Mouse (Mus musculus) cerebellum, postnatal 10 days (tissue): ENCODE measurements around the gene Laptm5.

ENCODE experiments used
- DNase-seq, 2 experiments: peaks; one replicate each; pipeline ENCODE4 v3.0.0; 2021; ENCODE audit warnings: mixed read lengths in 2 of 2

Laptm5 gene

DNA sequence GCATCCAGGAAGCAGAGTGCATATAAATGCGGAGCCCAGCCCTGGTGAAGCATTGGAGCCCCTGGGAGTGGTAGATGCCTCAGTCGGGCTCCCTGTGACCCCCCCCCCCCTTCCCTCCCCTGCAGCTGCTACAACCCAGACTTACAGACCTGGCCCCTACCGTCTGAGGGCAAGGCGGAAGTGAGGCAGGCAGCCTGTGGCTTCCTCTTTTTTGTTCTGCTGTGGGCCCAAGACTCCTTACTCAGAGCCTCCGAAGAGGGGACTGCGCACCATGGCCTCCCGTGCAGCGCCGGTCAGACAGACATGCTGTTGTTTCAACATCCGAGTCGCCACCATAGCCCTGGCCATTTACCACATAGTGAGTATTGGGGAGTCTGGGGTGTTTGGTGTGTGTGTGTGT lies at the start of gene Laptm5:
TSS of gene Laptm5 (plus strand) at position 49 of the 400 bp plus-strand sequence.
- DNase-seq: no peak

DNA sequence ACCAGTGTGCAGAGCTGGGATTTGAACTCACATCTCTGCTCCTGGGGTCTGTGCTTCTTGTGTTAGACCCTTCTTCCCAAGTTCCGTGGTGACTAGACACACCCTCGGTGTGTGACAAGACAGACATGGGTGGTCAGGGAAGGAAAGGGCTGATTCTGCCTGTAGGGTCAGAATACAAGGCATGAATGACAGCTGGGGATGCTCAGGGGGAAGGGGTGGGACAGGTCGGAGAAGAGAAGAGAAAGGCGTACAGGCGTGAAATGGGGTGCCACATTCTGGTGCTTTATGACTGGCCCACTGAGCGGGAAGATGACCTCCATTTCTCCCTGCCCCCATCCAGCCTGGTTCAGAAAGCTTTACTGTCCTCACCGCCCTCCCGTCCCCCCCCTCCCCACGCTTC lies 47.5 kb upstream of the Laptm5 start:
- DNase-seq: peak in 1 of 2 experiments; percentile 52

DNA sequence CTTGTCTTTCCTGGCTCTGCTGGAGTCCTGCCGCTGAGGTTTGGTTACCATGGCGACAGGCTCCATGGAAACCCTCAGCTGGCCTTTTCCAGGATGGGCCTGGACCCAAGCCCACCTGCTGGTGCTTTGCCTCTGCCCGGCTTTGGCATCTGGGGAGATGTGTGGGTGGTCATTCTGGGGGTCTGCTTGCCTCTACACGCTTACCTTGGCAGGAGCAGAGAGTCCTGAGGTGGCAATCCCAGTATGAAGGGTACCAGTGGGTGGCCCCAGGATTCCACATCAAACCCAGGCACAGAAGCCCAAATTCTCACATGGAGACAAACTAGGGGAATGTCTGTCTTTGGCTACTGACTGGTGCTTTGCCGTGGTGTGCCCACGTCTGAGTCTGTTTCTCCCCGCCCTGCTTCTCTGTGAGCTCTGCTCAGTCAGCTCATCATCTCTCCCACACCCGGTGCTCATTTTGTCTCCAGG lies 47.0 kb upstream of the Laptm5 start:
- peak; percentile 92 to 94 for DNase-seq

DNA sequence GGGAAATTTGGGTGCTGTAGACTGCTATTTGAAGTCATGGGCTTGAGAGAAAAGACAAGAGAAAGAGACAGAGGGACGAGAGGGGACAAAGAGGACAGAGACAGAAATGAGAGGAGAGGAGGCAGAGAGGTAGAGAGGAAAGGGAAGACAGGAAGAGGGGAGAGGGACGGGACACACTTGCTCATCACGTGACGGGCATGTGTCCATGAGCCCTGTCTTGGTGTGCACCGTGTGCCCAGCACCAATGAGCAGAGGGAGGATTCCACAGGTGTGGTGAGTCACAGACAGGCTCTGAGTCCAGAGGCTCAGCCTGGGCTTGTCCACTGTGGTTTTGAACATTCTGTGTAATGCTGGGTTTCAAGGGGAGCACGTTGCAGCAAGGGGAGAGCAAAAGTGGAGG lies 45.0 kb upstream of the Laptm5 start:
- DNase-seq: no peak

DNA sequence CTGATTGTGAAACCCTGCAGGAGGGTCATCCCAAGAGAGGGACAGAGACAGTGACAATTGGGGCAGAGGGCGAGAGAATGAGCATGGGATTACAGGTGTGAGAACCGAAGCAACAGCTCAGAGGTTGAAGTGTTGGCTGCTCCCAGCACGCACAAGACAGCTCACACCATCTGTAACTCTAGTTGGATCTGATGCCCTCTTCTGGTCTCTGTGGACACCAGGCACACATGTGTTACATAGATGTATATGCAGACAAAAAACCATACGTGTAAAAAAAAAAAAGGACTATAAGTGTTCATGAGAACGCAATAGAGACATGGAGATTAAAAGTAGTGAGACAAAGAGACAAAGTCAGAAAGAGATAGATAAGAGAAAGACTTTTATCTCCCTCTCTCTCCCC lies 44.1 kb upstream of the Laptm5 start:
- DNase-seq: no peak

DNA sequence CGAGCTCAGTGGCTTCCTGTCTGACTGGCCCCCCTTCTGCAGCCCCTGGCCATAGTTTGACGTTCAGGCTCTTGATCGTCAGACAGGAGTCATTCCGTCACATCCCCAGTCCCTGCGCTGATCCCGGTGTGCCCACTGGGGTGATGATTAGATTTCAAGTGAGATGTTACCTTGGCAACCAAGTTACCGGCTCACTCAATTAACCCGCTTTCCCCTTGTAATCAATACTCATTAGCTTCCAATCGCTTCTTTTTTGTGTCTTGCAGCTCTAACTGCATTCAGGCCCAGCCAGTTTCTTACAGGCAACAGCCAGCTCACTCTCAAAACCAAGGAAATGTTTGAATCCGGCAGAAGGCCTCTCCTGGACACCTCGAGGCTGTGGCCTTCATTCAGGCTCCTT lies 40.5 kb upstream of the Laptm5 start:
- no peak for DNase-seq

DNA sequence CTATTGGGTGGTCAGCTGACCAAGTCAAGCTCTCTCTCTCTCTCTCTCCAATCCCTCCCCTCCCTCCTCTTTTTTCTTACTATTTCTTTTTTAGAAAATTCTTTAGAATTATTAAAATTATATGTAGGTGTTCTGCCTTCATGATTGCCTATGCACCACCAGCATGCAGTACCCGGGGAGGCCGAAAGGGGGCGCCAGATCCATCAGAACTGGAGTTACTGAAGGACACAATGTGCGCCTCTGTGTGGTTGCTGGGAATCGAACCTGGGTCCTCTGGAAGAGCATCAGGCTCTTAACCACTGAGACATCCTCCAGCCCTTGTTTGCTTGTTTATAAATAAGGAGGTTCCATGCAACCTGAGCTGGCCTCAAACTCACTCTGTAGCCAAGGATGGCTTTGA lies 39.5 kb upstream of the Laptm5 start:
- DNase-seq: peak; percentile 59 to 68

DNA sequence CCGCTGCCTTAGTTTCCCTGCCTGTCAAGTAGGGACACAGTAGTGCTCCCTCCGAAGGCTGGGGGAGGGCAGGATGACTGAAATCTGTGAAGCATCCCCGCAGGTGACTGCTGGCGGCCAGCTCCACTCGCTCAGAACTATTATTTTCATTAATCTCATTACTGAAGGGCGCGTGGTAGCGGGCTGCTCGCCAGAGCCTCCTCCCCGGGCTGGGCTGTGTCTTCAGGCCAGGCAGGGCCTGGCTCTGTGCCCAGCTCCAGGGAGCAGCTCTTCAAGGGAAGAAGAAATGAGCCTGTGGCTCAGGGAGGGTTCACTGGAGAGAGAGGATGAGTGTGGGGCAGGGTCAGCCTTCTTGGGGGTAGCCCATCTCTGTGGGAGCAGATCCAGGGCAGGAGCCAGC lies 38.3 kb upstream of the Laptm5 start:
- peak; percentile 93 to 95 for DNase-seq

DNA sequence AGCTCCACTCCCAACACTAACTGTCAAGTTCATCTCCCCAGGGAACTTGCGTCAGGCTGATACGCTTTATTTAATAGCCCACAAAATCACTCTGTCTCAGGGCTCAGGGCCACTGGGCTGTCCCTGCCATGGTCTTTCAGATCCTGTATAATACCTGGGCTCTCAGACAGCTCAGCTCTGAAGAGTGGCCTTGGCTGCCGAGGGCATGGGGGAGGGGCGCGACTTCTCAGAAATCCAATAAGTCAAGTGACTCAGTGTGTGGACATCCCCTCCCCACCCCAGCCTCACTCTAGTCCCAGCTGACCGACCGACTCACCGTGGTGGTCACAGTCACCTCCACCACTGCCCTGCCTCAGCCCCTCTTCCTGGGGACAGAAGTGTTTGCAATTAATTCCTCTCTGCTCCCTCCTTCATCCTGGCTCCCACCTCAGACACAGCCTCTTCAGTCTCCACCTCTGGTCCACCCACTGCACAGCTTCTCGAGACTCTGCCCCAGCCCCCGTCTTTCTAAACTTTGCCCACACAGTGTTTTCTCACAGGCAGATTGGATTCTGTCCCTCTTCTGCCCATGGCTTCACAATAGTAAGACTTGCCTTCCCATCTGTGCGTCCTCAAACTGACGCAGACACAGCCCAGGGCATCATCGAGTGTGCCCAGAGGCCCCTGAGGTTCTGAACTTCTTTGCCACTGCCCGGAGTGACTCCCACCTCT lies 36.8 kb upstream of the Laptm5 start:
- DNase-seq: no peak

DNA sequence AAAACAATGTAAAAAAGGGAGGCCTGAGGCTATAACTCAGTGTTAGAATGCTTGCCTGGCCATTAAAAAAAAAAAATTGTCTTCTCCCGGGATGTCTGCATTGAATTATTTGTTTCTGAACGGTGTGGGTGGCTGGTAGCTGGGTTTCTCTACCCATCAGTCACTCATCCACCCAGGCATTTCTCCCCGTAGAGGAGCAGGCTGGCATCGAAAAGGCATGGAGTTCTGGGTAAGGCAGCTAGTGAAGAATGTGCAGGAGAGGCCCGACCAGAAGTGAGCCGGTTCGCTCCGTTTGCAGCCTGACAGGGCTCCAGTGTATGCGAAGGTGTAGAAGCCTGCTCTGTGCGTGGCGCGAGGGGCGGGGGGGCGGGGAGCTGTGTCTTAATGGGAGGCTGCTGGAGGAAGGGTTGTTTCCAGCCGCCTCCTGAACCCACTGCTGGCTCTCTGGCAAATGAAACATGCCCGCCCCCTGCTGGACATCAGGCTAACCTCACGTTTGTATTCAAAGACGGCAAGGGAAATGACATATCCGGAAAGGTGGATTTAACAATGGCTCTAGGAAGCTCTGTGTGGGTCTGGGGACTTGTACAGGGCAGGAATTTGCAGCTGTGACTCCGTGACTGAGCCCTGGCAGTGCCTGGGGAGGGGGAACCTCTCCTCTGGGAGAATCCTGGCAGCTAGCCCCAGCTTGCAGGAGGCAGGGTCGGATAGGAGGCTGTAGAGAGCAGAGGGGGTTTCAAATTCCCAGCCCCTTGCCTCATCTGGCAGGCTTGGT lies 34.5 kb upstream of the Laptm5 start:
- peak; percentile 97 to 98 for DNase-seq

DNA sequence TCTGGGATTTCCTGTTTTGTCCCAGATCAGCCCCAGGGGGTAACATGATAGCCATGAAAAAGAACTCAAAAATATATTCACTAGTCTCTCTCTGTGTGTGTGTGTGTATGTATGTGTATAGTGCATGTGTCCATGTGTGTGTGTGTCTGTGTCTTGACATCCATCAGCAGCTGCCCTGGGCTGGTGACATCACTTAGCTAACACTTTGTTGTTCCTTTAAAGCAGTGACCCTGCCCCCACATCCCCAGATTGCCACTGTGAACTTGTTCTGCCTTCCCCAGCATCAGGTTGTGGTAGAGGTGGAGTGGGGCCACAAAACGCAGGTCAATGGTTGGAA lies 33.9 kb upstream of the Laptm5 start:
- no peak for DNase-seq

DNA sequence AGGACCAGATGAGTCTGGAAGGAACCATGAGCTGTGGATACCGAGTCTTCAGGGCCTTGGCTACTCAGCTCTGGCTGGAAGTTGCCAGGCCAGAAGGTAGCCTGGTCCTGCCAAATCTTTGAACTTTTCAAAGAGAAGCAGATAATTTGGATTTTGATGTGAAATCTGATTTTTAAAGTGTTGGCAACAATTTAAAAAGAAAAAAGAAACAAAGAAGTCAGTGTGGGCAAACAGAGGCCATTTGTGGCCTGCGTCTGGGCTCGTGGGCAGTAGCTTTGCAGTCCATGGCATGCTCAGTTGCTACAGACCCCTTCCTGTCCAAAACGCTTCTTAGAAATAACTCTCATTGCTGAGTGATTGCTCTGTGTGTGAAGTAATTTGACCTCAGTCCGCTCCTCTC lies 31.6 kb upstream of the Laptm5 start:
- DNase-seq: no peak

DNA sequence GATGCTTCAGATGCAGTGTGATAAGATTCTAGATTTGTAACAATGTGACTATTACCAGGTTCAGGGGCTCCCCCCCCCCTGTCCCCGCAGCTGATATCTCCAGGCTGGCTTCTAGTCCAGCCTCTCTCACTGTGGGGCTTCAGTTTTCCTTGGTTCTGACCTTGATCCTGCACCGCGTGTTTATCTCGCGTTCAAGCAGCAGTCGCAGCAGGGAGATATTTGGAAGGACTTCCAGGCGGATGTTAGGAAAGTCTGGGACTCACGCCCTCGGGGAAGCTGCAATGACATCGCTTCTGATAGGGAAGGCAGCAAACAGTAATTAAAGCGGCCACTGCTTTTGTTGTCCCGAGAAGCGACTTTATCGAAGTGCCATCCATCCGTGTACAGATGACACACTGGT lies 30.2 kb upstream of the Laptm5 start:
- DNase-seq: peak in 1 of 2 experiments; percentile 10

DNA sequence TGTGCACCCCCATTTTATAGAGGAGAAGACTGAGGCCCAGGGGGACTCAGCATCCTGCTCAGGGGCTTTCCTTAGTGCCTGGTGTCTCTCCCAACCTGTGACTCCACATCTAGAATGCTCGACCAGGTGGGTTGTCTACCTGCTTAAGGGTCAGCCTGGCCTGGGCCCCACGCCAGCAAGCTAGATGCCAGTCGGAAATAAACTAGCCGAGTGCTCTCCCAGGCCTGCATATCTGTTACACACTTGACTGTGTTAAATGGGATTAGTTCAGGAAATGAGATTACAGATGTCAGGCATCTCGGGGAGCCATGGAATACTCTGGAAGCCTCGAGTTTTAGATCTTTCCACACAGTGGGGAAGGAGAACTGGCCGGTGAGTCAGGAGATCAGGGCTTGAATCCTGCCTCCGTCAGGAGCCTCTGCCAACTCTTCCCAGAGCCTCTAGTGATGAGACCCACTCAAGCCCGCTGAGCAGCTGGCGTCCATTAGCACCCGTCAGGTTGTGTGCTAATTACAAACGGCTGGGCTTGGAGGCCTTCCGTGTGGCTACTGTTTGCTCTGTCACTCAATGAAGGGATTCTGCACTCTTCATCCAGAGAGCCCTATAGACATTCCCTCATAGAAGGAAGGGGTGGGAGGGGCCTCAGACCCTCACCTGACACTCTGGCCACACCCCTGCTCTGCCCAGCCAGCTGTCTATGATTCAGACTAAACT lies 28.9 kb upstream of the Laptm5 start:
- DNase-seq: peak; percentile 83 to 88

DNA sequence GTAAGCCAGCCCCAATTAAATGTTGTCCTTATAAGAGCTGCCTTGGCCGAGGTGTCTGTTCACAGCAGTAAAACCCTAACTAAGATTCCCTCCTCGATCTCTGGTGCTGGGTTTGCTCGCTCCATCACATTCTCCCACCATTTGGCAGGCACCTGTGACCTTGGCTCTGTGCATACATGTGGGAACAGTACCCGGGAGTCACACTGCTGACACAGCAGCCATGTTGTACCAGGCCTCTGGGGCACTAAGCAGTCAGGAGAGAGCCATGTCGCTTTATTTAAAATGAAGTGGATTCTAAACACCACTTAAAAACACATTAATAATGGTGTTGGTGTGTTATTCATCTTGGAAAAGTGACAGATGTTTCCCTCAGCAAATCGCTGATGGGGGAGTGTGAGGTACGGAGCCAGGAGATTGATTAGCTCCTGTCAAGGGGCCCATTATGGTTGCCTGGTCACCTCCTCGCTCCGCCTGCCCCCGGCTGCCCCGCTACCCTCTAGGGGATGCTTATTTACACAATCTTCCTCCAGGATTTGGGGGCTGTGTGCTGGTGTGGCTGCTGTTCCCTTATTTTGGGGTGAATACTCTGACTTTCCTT lies 25.7 kb upstream of the Laptm5 start:
- DNase-seq: peak in 1 of 2 experiments; percentile 20

DNA sequence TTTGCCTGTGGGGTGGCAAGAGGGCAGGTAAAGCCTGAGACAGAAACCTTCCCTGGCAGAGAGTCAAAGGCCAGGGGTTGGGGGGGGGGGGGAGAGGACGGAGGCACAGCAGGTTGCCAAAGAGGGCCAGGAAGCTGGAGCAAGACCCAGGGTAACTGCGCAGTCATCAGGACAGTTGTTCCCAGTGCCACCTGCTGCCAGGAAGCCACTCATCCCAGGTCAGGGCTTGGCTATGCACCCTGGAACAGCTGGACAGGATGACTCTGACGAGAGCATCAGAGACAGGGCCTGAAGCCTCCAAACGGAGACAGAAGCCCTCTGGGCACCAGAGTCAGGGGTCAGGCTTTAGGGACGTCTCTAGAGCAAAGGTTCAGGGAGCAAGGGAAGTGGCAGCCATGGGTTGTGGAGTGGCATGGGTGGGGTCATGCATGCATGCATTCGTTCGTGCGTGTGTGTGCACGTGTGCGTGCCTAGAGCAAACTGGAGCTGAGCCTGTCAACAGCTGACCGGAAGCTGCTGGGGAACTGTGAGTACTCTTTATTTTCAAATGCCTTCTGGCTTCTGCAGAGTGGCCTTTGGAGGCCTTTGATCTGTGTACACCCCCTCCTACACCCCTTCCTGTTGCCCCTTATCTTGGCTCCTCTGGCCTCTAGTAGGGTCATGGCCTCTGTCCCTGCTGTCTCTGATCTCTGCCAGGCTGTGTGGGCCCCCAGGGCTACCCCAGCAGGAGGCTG lies 23.0 kb upstream of the Laptm5 start:
- no peak for DNase-seq

DNA sequence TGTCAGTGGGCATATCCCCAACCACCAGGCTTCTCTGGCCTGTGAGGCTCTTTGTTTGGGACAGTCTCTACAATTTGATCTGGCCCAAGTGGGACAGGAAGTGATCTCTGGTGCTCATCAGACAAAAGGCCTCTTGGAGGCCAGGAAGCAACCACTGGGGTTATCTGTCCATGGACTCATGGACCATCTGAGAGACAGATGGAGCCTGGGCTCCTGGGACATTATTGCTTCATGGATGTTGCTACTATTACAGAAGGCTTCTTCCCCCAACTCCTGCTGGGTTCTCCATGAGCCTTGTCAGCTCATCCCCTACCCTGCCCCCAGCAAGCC lies 22.4 kb upstream of the Laptm5 start:
- no peak for DNase-seq

DNA sequence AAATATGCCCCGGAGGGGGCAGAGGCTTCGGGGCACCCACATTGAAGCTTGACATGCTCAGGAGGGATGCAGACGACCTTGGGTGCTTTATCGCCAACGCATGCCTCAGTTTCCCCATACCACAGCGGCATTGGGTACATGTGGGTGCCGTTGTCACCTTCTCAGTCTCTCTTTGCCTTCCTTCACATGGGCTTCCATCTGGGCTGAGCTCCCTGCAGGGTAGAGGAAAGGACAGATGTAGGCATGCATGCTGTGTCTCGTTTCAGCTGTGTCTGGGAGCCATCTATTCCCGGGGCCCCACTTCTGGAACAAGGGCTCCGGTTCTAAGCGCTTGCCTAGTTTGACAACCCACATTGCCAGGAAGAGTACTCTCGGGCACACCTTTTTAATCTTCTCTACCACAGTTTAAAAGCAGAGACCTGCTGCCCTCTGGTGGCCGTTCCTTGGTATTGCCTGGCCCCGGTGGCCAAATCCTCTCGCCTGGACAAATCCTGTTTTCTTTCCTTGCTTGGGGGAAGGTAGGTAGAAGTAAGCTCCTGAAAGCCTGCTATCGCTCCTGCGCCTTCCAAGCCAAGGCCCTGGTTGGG lies 20.8 kb upstream of the Laptm5 start:
- DNase-seq: peak; percentile 91 to 94

DNA sequence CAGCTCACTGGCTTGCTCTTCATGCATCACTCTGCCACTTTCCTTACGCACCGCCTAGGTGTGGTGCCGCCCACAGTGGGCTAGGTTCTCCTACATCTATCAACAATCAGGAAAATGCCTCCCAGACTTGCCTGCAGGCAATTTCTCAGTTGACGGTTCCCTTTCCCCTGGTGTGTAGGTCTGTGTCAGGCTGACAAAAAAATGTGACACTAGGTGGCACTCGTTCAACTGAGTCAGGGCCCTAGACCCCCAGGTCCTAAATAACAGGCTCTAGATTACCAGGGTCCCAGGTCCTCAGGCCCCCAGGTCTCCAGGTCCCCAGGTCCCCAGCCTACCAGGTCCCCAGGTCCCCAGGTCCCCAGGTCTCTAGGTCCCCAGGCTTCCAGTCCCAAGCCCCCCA lies 19.2 kb upstream of the Laptm5 start:
- DNase-seq: no peak

DNA sequence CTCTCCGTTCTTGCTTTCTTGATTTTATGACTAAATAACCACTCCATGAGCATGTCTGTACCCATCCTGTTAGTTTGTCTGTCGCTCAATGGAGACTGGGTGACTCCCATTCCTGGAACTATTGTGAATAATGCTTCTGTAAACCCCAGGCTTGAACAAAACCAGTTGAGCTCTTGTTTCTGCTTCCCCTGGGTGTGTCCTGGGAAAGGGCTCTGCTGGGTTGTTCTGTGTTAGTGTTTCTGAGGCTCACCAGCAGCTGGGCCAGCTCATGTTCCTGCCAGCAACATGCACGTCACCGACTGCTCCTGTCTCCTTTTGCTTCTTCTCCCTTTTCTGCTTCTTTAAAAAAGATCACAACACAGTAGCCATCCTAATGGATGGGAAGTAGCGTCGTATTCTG lies 17.2 kb upstream of the Laptm5 start:
- DNase-seq: no peak

DNA sequence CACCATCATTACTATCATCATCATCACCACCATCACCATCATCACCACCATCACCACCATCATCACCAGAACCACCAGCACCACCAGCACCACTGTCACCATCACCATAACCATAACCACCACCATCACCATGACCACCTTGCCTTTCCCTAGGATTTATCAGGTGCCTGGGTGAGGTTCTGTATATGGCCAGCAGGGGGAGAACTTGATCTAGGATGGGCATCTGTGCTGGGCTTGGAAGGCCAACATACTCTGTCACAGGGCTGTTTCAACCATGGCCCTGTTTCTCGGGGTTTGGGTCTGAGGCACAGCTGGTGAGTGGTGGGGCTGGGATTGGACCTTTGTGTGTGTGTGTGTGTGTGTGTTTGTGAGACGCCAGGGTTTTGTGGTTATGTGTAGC lies 16.6 kb upstream of the Laptm5 start:
- DNase-seq: peak; percentile 81 to 88

DNA sequence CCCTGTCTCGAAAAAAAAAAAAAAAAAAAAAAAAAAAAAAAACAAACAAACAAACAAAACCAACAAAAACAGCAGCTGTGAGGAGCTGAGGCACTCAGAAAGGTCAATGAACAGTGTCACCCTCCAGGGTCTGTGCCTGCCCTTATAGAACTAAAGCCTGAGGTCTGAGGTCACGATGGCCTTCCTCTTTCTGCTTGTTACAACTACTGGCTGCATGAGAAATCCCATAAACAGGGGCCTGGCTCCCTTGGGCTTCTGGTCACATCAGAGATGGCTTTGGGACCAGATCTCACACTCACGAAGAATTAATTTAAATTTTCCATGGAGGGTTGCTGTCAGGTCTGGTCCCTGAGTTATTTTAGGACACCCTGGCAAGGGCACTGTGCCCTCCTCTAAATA lies 13.5 kb upstream of the Laptm5 start:
- no peak for DNase-seq
